Mouse (Mus musculus) neutrophil, adult 5-6 weeks (primary cell): ENCODE measurements around the gene G3bp2. TPM values are rescaled to one million over a fixed set of nuclear protein-coding genes. Genes with fewer than 3 reads are reported as not detected.
"Not testable (repeated sequence)": the region's sequence is repeated elsewhere in the genome, so short reads cannot be mapped to it uniquely, and the experiment has no call there.

Experiments used
- ATAC-seq: fragments of 151-379, 151-347 bp; 2 replicates; pipeline ENCODE4 v1.8.0; 2017; ENCODE audit warnings: mild to moderate bottlenecking, moderate TSS enrichment; ENCODE audit not compliant: insufficient number of reproducible peaks, poor library complexity, low FRiP score, severe bottlenecking; ENCODE audit errors: extremely low read depth
- total RNA-seq: library from RNA; stranded (forward); fragments of 200-1000 nt; gene quantifications from 2 replicates; pipeline ENCODE4 v1.2.3, GENCODE M21; 2017

The G3bp2 gene
- 117 and 139 TPM in 2 replicates for total RNA-seq

DNA sequence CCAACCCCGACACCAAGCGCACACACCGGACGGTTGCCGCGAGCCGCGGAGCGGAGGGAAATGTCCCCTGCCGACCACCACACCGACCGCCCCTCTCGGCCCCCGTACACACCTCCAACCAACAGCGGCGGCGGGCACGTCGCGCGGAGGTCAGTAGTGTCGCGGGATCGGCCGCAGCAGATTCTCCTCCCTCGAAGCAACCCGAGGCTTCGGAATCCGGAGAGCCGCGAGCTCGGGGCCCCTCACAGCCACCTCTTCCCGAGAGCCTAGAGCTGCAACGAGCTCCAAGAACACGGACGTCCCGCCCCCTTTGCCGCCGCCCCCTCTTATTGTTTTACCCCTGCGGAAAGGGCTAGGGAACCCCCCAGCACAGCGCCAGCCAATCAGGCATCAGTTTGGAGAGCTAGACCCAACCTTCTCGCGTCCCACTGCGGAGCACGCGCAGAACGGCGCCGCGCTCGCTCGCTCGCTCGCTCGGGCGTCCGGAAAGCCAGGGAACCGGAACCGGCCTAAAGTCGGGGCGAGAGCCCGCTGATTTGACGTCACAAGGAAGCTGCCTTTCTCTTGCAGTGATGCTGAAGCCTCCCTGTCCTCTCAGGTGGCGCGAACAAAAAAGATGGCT, at the start of gene G3bp2:
Gene G3bp2, minus strand, starts transcription at position 303 of the 622 bp plus-strand sequence.
- peak; percentile 90 for ATAC-seq

GRCm38 (mm10) chr5:92133006-92133405, 49.5 kb upstream of the G3bp2 start:
- ATAC-seq: not testable (repeated sequence)

GRCm38 (mm10) chr5:92132127-92132526, 48.6 kb upstream of the G3bp2 start:
- no peak for ATAC-seq

- ATAC-seq: no peak
Measured at GRCm38 (mm10) chr5:92130040-92130682, 46.6 kb upstream of the G3bp2 start.

DNA sequence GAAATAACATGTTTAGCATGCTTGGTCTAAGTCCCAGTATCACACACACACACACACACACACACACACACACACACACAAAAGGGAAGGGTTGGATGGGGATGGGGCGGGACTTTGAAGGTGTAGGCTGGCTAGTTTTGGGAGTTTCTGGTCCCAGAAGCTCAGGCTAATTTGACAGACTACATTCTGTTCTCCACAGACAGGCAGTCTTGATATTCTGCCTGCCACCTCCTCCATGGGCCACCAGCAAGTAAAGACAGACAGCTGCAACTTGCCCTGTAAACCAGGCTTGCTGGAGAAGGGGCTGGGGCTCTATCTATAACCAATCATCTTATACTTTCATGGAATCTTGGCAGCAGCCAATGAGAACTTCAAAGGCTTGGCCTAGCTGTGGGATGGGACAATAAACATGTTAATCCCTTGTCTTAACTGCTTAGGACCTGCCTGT, 45.8 kb upstream of the G3bp2 start:
- ATAC-seq: no peak

DNA sequence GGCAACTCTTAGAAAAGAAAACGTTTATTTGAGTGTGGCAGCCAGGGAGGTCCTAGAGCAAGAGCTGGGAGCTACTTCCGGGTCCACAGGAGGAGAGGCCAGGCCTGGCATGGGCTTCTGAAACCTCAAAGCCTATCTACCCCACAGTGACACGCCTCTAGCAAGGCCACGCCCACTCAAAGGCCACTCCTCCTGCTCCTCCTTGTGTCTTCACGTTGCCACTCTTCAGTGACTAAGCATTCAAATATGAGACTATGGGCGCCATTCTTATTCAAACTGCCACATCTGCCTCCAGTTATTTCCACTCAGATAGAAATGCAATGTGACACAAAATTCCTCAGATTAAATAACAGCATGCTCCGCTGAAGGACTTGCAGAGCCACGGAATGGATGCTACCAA, 45.1 kb upstream of the G3bp2 start:
- 0 out of 2 replicates have a peak, but pooled peaks have one; percentile 39 for ATAC-seq

DNA sequence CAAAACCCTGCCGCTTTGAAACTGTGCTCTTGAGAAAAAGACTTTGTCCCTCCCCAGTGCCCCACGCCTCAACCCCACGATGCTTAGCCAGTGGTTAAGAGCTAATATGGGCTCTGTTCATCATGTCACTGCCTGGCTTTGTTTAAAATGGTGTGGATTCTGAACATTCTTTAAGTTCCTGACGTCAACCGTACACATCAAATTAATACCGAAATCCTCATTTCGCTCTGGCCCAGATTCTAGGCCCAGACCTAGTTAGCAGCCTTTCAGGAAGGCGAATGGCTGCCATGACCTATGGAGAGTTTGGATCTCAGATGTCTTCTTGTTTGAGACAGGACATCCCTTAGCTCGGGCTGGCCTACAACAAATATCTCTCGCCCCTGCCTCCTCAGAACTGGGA, 44.2 kb upstream of the G3bp2 start:
- no peak for ATAC-seq

DNA sequence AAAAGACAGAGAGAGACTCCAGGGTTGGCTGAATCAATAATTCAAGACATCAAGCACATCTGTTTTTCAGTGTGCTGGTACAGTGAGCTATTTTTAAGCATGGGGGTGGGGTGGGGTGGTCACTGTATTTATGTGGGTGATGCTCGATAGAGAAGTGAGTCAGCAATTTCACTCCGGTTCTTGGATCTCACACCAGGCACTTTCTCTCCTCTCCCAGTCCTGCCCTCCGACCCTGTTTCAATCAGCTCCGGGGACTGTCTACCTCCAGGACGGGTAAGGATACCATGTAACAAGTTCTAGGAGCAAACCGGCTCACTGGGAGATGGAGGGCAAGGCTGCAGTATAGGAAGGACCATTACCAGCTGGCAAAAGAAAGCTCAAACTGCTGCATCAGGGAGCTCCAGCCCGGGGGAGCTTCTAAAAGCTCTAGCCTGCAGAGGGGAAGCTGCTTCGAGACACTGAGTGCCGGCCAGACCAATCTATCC, 43.7 kb upstream of the G3bp2 start:
- ATAC-seq: no peak

GRCm38 (mm10) chr5:92125446-92125845, 41.9 kb upstream of the G3bp2 start:
- ATAC-seq: no peak

DNA sequence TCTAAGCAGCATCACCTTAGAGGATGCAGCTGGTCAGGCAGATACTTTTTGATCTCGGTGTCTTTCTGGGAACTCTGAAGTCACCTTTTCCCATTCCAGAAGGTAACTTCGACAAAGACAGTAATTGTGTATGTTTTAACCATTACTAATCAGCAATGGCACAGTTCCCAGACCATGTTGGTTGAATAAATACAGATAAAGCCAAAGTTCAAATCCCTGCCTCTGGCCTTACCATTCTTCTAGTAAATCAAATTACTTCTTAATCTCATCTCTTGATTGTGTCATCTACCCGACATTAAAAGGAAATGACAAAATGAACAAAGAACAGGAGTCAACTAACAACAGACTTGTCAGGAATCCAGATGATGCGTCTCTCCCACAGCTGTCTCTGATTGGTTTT, 38.1 kb upstream of the G3bp2 start:
- no peak for ATAC-seq

DNA sequence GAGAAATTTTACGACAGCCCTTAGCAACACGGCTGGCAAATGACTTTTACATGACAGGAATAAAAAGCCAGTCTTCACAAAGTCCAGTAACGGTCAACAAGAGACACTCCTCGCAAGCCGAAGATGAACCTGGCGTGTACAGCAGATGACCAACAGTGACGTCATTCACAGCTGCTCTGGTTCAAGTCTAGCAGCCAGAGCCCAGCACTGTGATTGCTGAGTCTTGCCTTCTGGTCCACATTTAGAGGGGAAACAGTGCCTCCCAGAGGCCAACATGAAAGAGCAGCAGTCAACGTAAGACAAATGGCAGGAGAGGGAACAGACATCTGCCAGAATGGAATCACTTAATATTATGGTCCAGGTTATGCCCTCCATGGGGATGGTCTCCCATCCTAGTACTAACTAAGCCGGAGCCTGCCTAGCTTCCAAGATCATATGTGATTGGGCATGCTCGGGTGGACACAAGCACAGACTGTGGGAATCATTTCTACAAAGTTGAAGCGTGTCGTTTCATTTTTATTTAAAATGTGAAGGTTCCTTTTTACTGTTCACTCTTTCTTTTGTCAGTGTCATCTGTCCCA, 34.4 kb upstream of the G3bp2 start:
- ATAC-seq: peak; percentile 98

- ATAC-seq: no peak
Measured at GRCm38 (mm10) chr5:92114939-92115338, 31.4 kb upstream of the G3bp2 start.

GRCm38 (mm10) chr5:92114223-92114622, 30.7 kb upstream of the G3bp2 start:
- ATAC-seq: no peak

GRCm38 (mm10) chr5:92113484-92113883, 30.0 kb upstream of the G3bp2 start:
- ATAC-seq: no peak

DNA sequence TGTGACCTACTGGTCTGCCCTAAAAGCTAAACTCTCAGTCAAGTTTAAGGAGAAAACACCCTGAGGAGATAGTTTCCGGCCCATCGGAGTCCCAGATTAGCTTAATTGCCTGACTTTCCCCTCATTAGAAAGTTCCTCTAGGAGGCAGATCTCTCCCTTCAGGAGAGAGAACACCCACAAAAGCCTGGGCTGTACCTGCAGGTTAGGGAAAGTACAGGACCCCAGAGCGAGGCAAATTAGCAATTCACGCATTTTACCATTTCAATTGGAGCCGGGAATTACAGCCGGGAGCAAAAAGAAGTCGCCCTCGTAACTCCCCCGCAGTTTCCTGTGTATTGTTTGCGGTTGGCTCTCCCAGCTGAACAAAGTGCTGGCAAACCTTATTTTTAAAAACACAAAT, 29.1 kb upstream of the G3bp2 start:
- no peak for ATAC-seq

DNA sequence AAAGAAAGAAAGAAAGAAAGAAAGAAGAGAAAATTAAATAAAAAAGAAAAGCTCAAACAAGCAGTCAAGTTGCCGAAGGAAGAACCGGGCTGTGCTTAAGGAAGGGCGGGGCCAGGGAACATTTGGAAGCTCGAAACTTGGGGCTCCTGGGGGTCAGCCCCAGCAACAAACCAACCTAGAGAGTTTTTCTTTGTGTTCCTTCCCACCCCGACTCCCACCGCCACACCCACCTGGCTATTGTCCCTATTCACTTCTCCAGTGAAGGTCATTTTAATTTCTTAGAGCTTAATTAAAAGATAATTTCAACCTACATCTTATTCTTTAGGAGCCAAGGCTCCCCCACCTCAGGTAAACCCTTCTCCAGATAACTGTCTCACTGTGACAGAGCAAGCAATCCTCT, 28.7 kb upstream of the G3bp2 start:
- no peak for ATAC-seq

DNA sequence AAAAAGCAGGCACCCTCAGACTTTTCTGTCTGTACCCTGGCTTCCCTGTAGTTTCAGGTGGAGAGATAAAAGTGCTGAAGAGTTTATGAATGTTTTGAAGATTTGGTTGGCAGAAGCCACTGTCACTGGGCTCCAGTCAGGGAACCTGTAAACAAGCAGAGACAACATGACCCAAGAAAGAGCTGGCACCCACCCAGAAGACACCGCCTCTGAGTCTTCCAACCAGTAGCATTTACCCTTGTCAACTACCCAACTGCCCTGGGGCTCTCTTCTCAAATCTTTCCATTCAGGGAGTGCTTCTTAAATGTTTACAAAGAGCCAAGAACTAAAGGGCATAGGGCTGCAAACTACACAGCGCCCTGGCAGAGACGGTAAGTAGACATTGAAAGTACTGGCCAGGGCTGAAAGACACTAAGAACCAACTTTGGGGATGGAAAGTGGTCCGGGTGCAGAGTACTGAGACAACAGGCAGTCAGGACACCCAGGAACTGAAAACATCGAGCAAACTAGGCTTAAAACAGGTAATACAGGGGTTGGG, 27.4 kb upstream of the G3bp2 start:
- ATAC-seq: no peak

- ATAC-seq: no peak
Measured at GRCm38 (mm10) chr5:92107282-92107681, 23.8 kb upstream of the G3bp2 start.

DNA sequence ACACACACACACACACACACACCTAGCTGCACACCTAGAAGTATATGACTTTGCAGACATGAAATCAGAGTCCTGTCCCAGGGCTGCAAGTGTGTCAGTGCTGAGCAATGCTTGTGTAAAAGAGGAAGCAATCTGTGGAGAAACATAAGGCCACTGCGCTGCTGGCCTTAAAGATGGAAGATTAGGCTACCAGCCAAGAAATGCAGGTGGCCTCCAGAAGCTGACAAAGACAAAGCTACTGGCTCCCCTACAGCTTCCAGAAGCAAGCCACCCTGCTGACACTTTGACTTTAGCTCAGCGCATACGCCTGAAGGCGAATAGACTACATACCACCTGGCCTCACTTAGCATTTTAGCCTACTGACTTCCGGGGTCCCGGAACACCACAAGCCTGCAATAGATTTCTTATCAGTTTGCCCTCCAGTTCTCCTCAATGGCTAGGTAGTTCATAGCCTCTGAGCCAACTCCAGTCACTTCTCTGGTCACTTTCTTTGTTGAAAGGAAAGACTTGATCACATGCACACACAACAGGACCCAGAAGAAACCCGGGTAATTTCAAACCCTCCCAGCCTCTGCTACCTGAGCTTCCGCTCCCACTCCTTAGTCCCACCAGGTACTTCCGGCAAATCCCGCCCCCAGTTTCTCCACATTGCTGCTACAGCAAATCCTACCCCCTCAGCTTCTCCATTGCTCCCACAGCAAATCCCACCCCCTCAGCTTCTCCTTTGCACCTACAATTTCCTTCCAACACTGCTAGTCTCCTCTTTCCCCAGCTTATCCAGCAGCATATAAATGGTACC, 23.0 kb upstream of the G3bp2 start:
- ATAC-seq: peak; percentile 76
